ENCODE assay signal across 8 mouse cellular contexts in the genomic region with DNA sequence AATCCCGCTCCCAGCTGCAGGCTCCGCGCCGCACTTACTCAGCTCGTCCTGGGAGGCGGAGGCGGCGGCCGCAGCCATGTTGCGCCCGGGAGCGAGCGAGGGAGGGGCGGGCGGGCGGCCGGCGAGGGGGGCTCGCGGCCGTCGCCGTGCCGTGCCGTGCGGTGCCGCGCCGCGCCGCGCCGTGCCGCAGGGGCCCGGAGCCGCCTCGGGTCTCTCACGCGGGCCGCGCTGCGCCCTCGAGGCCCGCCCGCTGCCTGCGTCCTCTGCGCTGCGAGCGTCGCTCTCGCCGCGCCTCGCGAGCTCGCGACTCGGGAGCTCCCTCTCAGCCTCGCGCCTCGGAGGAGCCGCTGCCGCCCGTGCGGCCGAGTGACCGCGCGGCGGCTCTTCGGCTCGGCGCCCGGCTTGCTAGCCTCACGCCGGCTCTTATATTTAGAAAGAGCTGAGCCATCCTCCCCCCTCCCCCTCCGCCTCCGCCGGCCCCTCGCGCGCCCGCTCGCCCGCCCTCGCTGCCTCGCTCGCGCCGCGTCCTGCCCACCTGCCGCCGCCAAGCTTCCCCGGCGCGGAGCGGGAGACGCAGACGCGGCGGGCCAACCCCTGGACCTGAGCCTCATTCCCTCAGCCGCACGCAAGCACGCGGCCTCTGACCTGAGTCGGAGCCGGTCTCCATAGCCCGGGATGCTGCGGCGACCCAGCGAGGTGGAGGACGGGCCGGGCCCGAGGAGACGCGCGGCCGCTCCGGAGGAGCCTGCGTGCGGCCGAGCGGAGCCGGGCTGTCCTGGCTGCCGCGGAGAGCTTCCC. TPM values are rescaled to one million over a fixed set of nuclear protein-coding genes. Genes with fewer than 3 reads are reported as not detected.
DNase-seq lines count a peak whose midpoint lies in the region; ATAC-seq and TF ChIP-seq lines count a peak whose summit lies in the region.

No protein-coding gene starts in this region.

- H3K27me3 ChIP-seq in E14TG2a.4 (ENCODE audit: insufficient read depth, low read length) = peaks cover 59% of the 10 kb centered on the region
- H3K27me3 ChIP-seq in forebrain, embryonic 12.5 days = no peaks in the 10 kb centered on the region
- no peaks in the 10 kb centered on the region for H3K27me3 ChIP-seq in heart, embryonic 15.5 days
- H3K27me3 ChIP-seq in lung, embryonic 14.5 days (ENCODE audit: insufficient read depth, low read length) = no peaks in the 10 kb centered on the region
- H3K27me3 ChIP-seq in neural tube, embryonic 15.5 days (replicated peaks) = no peaks in the 10 kb centered on the region

- WGBS in forebrain, embryonic 12.5 days = under 1% methylated on average over 112 of the region's 126 CpGs
- under 1% methylated on average over 84 of the region's 126 CpGs for WGBS in heart, embryonic 15.5 days
- under 1% methylated on average over 78 of the region's 126 CpGs for WGBS in lung, embryonic 14.5 days
- under 1% methylated on average over 105 of the region's 126 CpGs for WGBS in neural tube, embryonic 15.5 days

- H3K4me2 ChIP-seq in forebrain, embryonic 12.5 days = peak overlapping the region; percentile 73
- H3K4me2 ChIP-seq in heart, embryonic 15.5 days = peak overlapping the region; percentile 81
- H3K4me2 ChIP-seq in lung, embryonic 14.5 days = peak overlapping the region; percentile 75
- peak overlapping the region; percentile 68 for H3K4me2 ChIP-seq in neural tube, embryonic 15.5 days

- peak; percentile 19 to 68 for DNase-seq in layer of hippocampus, adult 18-20 months (ENCODE audit: low spot score in 2 of 2)
- peak; percentile 79 for DNase-seq in lung, embryonic 14.5 days
- DNase-seq in testis, postnatal 14 days (ENCODE audit: low spot score) = peak; percentile 75

- peak overlapping the region; percentile 88 for H3K27ac ChIP-seq in bone marrow macrophage, adult 2 months (ENCODE audit: insufficient read depth, low read depth, low read length)
- H3K27ac ChIP-seq in forebrain, embryonic 12.5 days = peak overlapping the region; percentile 98
- peak overlapping the region; percentile 99 for H3K27ac ChIP-seq in heart, embryonic 15.5 days
- peak overlapping the region; percentile 97 for H3K27ac ChIP-seq in lung, embryonic 14.5 days (ENCODE audit: low read depth)
- peak overlapping the region; percentile 98 for H3K27ac ChIP-seq in neural tube, embryonic 15.5 days (replicated peaks)

- H3K36me3 ChIP-seq in E14TG2a.4 (ENCODE audit: insufficient read depth, low read length) = no peaks in the 10 kb centered on the region
- H3K36me3 ChIP-seq in forebrain, embryonic 12.5 days (replicated peaks) = no peaks in the 10 kb centered on the region
- H3K36me3 ChIP-seq in heart, embryonic 15.5 days = no peaks in the 10 kb centered on the region
- H3K36me3 ChIP-seq in lung, embryonic 14.5 days (ENCODE audit: insufficient read depth) = no peaks in the 10 kb centered on the region
- no peaks in the 10 kb centered on the region for H3K36me3 ChIP-seq in neural tube, embryonic 15.5 days

- peak; percentile 81 for ATAC-seq in forebrain, embryonic 12.5 days (ENCODE audit: low FRiP score)
- peak; percentile 71 for ATAC-seq in heart, embryonic 15.5 days (replicated peaks; ENCODE audit: insufficient number of reproducible peaks, insufficient read depth, low FRiP score, low read depth)
- peak; percentile 76 for ATAC-seq in lung, embryonic 14.5 days (ENCODE audit: insufficient read depth)
- ATAC-seq in neural tube, embryonic 15.5 days (ENCODE audit: low FRiP score) = peak; percentile 90

- TF ChIP-seq CTCF in E14TG2a.4 (conservative IDR thresholded peaks at IDR 0.05; ENCODE audit: low read length) = no peak
- TF ChIP-seq CTCF in bone marrow macrophage, adult 2 months (IDR thresholded peaks at IDR 0.05; ENCODE audit: low read depth, low read length) = no peak
- TF ChIP-seq CTCF in lung, embryonic 14.5 days (IDR thresholded peaks at IDR 0.05; ENCODE audit: low read depth) = no peak

- no peaks in the 10 kb centered on the region for H3K9me3 ChIP-seq in E14TG2a.4 (ENCODE audit: low read length)
- H3K9me3 ChIP-seq in forebrain, embryonic 12.5 days = no peaks in the 10 kb centered on the region
- H3K9me3 ChIP-seq in heart, embryonic 15.5 days (replicated peaks) = no peaks in the 10 kb centered on the region
- H3K9me3 ChIP-seq in lung, embryonic 14.5 days (ENCODE audit: low read depth, low read length) = no peaks in the 10 kb centered on the region
- no peaks in the 10 kb centered on the region for H3K9me3 ChIP-seq in neural tube, embryonic 15.5 days (replicated peaks)

- no peak for TF ChIP-seq POLR2A in bone marrow macrophage, adult 2 months (IDR thresholded peaks at IDR 0.05; ENCODE audit: borderline replicate concordance, low read depth, low read length)

- peaks cover 15% of the 10 kb centered on the region for H3K4me1 ChIP-seq in E14TG2a.4 (replicated peaks; ENCODE audit: low read depth, low read length)
- H3K4me1 ChIP-seq in bone marrow macrophage, adult 2 months (ENCODE audit: control insufficient read depth, insufficient read depth, low read length) = peaks cover 24% of the 10 kb centered on the region
- peaks cover 18% of the 10 kb centered on the region for H3K4me1 ChIP-seq in forebrain, embryonic 12.5 days
- H3K4me1 ChIP-seq in heart, embryonic 15.5 days (replicated peaks) = peaks cover 15% of the 10 kb centered on the region
- H3K4me1 ChIP-seq in lung, embryonic 14.5 days (ENCODE audit: insufficient read depth) = peaks cover 6% of the 10 kb centered on the region
- peaks cover 20% of the 10 kb centered on the region for H3K4me1 ChIP-seq in neural tube, embryonic 15.5 days

- peak overlapping the region; percentile 81 for H3K4me3 ChIP-seq in E14TG2a.4 (replicated peaks; ENCODE audit: low read length)
- peak overlapping the region; percentile 87 for H3K4me3 ChIP-seq in bone marrow macrophage, adult 2 months (ENCODE audit: insufficient read depth, low read length)
- peak overlapping the region; percentile 93 for H3K4me3 ChIP-seq in forebrain, embryonic 12.5 days (replicated peaks)
- peak overlapping the region; percentile 97 for H3K4me3 ChIP-seq in heart, embryonic 15.5 days
- peak overlapping the region; percentile 82 for H3K4me3 ChIP-seq in lung, embryonic 14.5 days (ENCODE audit: low read depth, low read length)
- peak overlapping the region; percentile 63 for H3K4me3 ChIP-seq in neural tube, embryonic 15.5 days (replicated peaks)

- peak overlapping the region; percentile 96 for H3K9ac ChIP-seq in forebrain, embryonic 12.5 days
- peak overlapping the region; percentile 99 for H3K9ac ChIP-seq in heart, embryonic 15.5 days
- peak overlapping the region; percentile 96 for H3K9ac ChIP-seq in lung, embryonic 14.5 days
- peak overlapping the region; percentile 83 for H3K9ac ChIP-seq in neural tube, embryonic 15.5 days (replicated peaks)

RNA-seq across cellular contexts. Expression of a gene that starts 0.5 kb away (rescaled TPM):
- polyA plus RNA-seq in bone marrow macrophage, adult 2 months (2012; ENCODE audit: insufficient read depth, insufficient read length, missing spikeins) = 38.3 and 49.0 TPM in 2 replicates
- polyA plus RNA-seq in forebrain, embryonic 12.5 days (2016; fragmentation: Nextera tagmentation; extraction: Ambion mirVana) = 44.4 and 47.1 TPM in 2 replicates
- polyA plus RNA-seq in heart, embryonic 15.5 days (2015; fragmentation: Nextera tagmentation; extraction: Ambion mirVana) = 24.8 and 29.1 TPM in 2 replicates
- 100 to 1,000 TPM; 119 to 120 TPM for total RNA-seq in layer of hippocampus, adult 18-20 months (2021)
- 41.1 and 41.5 TPM in 2 replicates for polyA plus RNA-seq in lung, embryonic 14.5 days (2014; fragmentation: Nextera tagmentation; extraction: Ambion mirVana)
- 33.0 and 34.5 TPM in 2 replicates for polyA plus RNA-seq in neural tube, embryonic 15.5 days (2015; fragmentation: Nextera tagmentation; extraction: Ambion mirVana)

RNA-seq across cellular contexts. Expression of a gene that starts 31.4 kb away (rescaled TPM):
- not detected in 2 replicates for polyA plus RNA-seq in bone marrow macrophage, adult 2 months (2012; ENCODE audit: insufficient read depth, insufficient read length, missing spikeins)
- polyA plus RNA-seq in forebrain, embryonic 12.5 days (2016; fragmentation: Nextera tagmentation; extraction: Ambion mirVana) = 1.2 and 1.3 TPM in 2 replicates
- polyA plus RNA-seq in heart, embryonic 15.5 days (2015; fragmentation: Nextera tagmentation; extraction: Ambion mirVana) = 0.05 and 0.08 TPM in 2 replicates
- 10 to 100 TPM; 55.5 to 58.4 TPM for total RNA-seq in layer of hippocampus, adult 18-20 months (2021)
- 0.46 and 0.70 TPM in 2 replicates for polyA plus RNA-seq in lung, embryonic 14.5 days (2014; fragmentation: Nextera tagmentation; extraction: Ambion mirVana)
- 1.8 and 2.1 TPM in 2 replicates for polyA plus RNA-seq in neural tube, embryonic 15.5 days (2015; fragmentation: Nextera tagmentation; extraction: Ambion mirVana)

Comparison
In these comparisons a context has a peak if more than half of its experiments do, and no peak if none do; other contexts are left out.
1. Peak in every context shown above with its lines: DNase-seq, ATAC-seq, H3K4me3 ChIP-seq and H3K27ac ChIP-seq.